Mouse (Mus musculus): ENCODE data around the gene 4922502D21Rik. TPM values are rescaled to one million over a fixed set of nuclear protein-coding genes. Genes with fewer than 3 reads are reported as not detected.
A peak's percentile ranks its signal among the peaks of the same experiment; 100 is the strongest.
"Not testable (repeated sequence)": the region's sequence is repeated elsewhere in the genome, so short reads cannot be mapped to it uniquely, and the experiment has no call there.

The 4922502D21Rik gene
- polyA plus RNA-seq, 1 experiment from 2014 or later: not detected

GRCm38 (mm10) chr6:129351091-129351490, 19.5 kb upstream of the 4922502D21Rik start:
- Histone ChIP-seq H3K9me3 (ENCODE audit: control insufficient read depth, low read length) (no peaks in the 10 kb centered on the region; the same call in 1 of the 2 replicates), H3K4me2 (ENCODE audit: low read length) (no peak overlapping the region), H3K27me3 (replicated peaks; ENCODE audit: control insufficient read depth, insufficient read depth, low read length) (no peaks in the 10 kb centered on the region), H3K27ac (ENCODE audit: low read length) (no peak overlapping the region), H3K36me3 (ENCODE audit: control insufficient read depth, insufficient read depth) (no peaks in the 10 kb centered on the region), H3K4me3 (replicated peaks; ENCODE audit: low read length) (no peak overlapping the region), H3K9ac (replicated peaks; ENCODE audit: low read depth, low read length) (no peak overlapping the region), H3K4me1 (replicated peaks; ENCODE audit: control insufficient read depth, insufficient read depth, low read length) (no peaks in the 10 kb centered on the region)
- no peak for ATAC-seq
- 93% methylated on average over 3 of the region's 3 CpGs for WGBS

DNA sequence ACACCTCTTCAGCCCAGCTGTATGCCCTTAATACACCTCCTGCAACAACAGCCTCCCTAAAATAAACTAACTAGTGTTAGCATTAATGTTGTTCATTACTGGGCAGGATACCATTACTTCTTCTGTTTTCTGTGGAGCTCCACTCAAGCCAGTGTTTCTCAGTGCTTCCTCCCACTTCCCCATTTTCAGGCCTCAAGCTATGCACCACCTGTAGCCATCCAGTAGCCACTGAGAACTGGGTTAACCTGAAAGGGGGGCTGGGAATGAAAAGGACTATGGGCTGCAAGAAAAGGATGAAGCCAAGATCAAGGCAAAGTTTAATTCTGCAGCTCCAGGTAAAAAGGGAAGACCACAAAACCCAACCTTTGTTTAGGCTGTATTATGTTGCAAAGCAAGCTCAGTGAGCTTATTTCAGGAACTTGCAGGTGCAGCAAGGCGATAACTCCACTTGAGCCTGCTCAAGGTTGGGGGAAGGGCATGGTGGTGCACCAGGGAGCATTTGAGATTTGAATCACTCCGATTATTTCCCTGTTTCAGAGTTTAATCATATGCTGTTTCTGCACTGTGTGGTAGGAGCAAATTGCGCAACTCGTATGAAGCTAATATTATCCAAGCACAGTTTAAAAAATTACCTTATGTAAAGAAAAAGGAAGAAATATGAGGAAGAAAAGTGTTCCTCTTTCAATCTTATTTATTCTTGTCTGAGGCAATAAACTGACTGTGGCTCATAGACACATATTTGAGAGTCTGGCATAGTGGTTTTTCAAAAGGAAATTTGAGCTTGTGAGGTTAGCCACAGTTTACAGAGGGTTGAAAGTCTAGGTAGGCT, 18.1 kb upstream of the 4922502D21Rik start:
- H3K9ac ChIP-seq (replicated peaks; ENCODE audit: low read depth, low read length): no peak overlapping the region
- H3K27me3 ChIP-seq (replicated peaks; ENCODE audit: control insufficient read depth, insufficient read depth, low read length): no peaks in the 10 kb centered on the region
- WGBS: 58% methylated on average over 4 of the region's 4 CpGs
- no peak overlapping the region for H3K27ac ChIP-seq (ENCODE audit: low read length)
- no peak for ATAC-seq
- H3K4me3 ChIP-seq (replicated peaks; ENCODE audit: low read length): no peak overlapping the region
- H3K9me3 ChIP-seq (ENCODE audit: control insufficient read depth, low read length): no peaks in the 10 kb centered on the region; the same call in 1 of the 2 replicates
- no peaks in the 10 kb centered on the region for H3K4me1 ChIP-seq (replicated peaks; ENCODE audit: control insufficient read depth, insufficient read depth, low read length)
- H3K36me3 ChIP-seq (ENCODE audit: control insufficient read depth, insufficient read depth): no peaks in the 10 kb centered on the region
- no peak overlapping the region for H3K4me2 ChIP-seq (ENCODE audit: low read length)

DNA sequence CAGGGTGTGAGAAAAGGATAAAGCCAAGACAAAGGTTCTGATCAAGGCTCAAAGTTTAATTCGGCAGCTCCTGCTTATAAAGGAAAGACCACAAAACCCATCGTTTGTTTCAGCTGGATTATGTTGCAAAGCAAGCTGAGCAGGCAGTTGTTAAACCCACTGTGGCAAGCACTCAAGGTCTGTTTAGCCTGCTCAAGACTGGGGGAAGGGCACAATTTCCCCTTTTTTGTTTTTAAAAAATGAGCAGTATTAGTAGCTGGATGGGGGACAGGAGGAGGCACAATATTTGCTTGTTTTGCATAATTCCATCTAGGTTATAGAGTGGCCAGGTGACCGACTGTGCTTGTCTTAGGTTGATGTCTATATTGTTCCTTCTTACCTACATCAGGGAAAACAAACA, 12.8 kb upstream of the 4922502D21Rik start:
- no peak overlapping the region for H3K9ac ChIP-seq (replicated peaks; ENCODE audit: low read depth, low read length)
- H3K4me3 ChIP-seq (replicated peaks; ENCODE audit: low read length): no peak overlapping the region
- H3K4me1 ChIP-seq (replicated peaks; ENCODE audit: control insufficient read depth, insufficient read depth, low read length): no peaks in the 10 kb centered on the region
- H3K36me3 ChIP-seq (ENCODE audit: control insufficient read depth, insufficient read depth): no peaks in the 10 kb centered on the region
- H3K27ac ChIP-seq (ENCODE audit: low read length): no peak overlapping the region
- WGBS: 72% methylated on average over 3 of the region's 3 CpGs
- H3K27me3 ChIP-seq (replicated peaks; ENCODE audit: control insufficient read depth, insufficient read depth, low read length): no peaks in the 10 kb centered on the region
- H3K4me2 ChIP-seq (ENCODE audit: low read length): no peak overlapping the region
- H3K9me3 ChIP-seq (ENCODE audit: control insufficient read depth, low read length): no peaks in the 10 kb centered on the region; the same call in 1 of the 2 replicates
- ATAC-seq: no peak

- H3K27me3 ChIP-seq (replicated peaks; ENCODE audit: control insufficient read depth, insufficient read depth, low read length); H3K27ac ChIP-seq (ENCODE audit: low read length); ATAC-seq; H3K4me2 ChIP-seq (ENCODE audit: low read length); H3K9me3 ChIP-seq (ENCODE audit: control insufficient read depth, low read length); H3K36me3 ChIP-seq (ENCODE audit: control insufficient read depth, insufficient read depth); H3K4me1 ChIP-seq (replicated peaks; ENCODE audit: control insufficient read depth, insufficient read depth, low read length); H3K9ac ChIP-seq (replicated peaks; ENCODE audit: low read depth, low read length); H3K4me3 ChIP-seq (replicated peaks; ENCODE audit: low read length): not testable (repeated sequence)
- WGBS: 76% methylated on average over 4 of the region's 4 CpGs
Observed at GRCm38 (mm10) chr6:129342391-129342790, 10.8 kb upstream of the 4922502D21Rik start, which contains the start of gene Clec12a. Clec12a (plus strand) TSS chr6:129342691.

DNA sequence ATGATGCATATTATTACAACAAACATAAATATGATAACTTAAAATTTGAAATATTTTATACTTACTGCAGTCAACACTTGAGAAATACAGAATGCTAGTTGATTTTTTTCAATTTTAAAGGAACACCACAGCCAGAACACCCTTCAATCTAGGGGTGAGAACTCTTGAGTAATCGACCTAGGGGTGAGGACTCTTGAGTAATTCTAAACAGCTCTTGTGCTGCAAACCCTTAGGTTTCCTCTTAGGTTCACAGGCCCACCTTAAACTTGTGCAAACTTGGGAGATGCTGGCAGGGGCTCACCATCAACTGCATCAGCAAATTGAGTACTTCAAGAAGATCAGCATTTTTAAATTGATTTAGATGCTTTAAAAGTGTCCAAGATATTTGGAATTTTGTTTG, 6.2 kb upstream of the 4922502D21Rik start:
- Histone ChIP-seq H3K27ac (ENCODE audit: low read length) (no peak overlapping the region), H3K9ac (replicated peaks; ENCODE audit: low read depth, low read length) (no peak overlapping the region), H3K4me1 (replicated peaks; ENCODE audit: control insufficient read depth, insufficient read depth, low read length) (no peaks in the 10 kb centered on the region), H3K9me3 (ENCODE audit: control insufficient read depth, low read length) (no peaks in the 10 kb centered on the region), H3K36me3 (ENCODE audit: control insufficient read depth, insufficient read depth) (no peaks in the 10 kb centered on the region), H3K4me3 (replicated peaks; ENCODE audit: low read length) (no peak overlapping the region), H3K4me2 (ENCODE audit: low read length) (no peak overlapping the region), H3K27me3 (replicated peaks; ENCODE audit: control insufficient read depth, insufficient read depth, low read length) (no peaks in the 10 kb centered on the region)
- ATAC-seq: no peak
- 84% methylated on average over 1 of the region's 1 CpGs for WGBS

DNA sequence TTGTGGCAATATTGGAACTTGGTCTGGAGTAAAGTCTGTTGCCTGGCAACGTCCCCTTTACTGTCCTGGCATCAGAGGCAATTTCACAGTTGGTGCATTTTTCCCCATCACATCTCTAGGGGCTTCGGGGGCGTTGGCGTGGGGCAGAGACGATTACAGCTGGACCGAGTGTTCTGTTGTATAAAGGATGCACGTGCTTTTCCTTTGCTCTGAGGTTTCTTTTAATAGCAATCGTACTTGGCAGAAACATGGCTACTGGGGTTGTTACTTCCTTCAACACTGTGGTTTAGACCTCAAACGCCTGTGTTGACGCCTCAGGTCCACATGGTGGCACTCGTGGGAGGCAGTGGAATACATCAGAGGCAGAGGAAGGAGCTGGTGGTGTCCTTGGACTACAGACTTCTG, 2.1 kb upstream of the 4922502D21Rik start:
- Histone ChIP-seq H3K27me3 (replicated peaks; ENCODE audit: control insufficient read depth, insufficient read depth, low read length) (no peaks in the 10 kb centered on the region), H3K27ac (ENCODE audit: low read length) (no peak overlapping the region), H3K4me2 (ENCODE audit: low read length) (peak overlapping the region; percentile 9; the same call in 1 of the 2 replicates), H3K4me3 (replicated peaks; ENCODE audit: low read length) (no peak overlapping the region), H3K36me3 (ENCODE audit: control insufficient read depth, insufficient read depth) (no peaks in the 10 kb centered on the region), H3K9ac (replicated peaks; ENCODE audit: low read depth, low read length) (no peak overlapping the region), H3K4me1 (replicated peaks; ENCODE audit: control insufficient read depth, insufficient read depth, low read length) (no peaks in the 10 kb centered on the region), H3K9me3 (ENCODE audit: control insufficient read depth, low read length) (no peaks in the 10 kb centered on the region)
- WGBS: 30% methylated on average over 11 of the region's 11 CpGs
- peak; percentile 91 for ATAC-seq

GRCm38 (mm10) chr6:129326568-129327150, 4.9 kb downstream of the 4922502D21Rik start:
- H3K4me1 ChIP-seq (replicated peaks; ENCODE audit: control insufficient read depth, insufficient read depth, low read length): 0 out of 2 replicates have a peak, but pooled peaks cover 2% of the 10 kb centered on the region
- no peak overlapping the region for H3K27ac ChIP-seq (ENCODE audit: low read length)
- 59% methylated on average over 13 of the region's 13 CpGs for WGBS
- no peaks in the 10 kb centered on the region for H3K36me3 ChIP-seq (ENCODE audit: control insufficient read depth, insufficient read depth)
- no peaks in the 10 kb centered on the region for H3K9me3 ChIP-seq (ENCODE audit: control insufficient read depth, low read length)
- no peak for ATAC-seq
- no peak overlapping the region for H3K9ac ChIP-seq (replicated peaks; ENCODE audit: low read depth, low read length)
- no peak overlapping the region for H3K4me2 ChIP-seq (ENCODE audit: low read length)
- H3K27me3 ChIP-seq (replicated peaks; ENCODE audit: control insufficient read depth, insufficient read depth, low read length): no peaks in the 10 kb centered on the region
- H3K4me3 ChIP-seq (replicated peaks; ENCODE audit: low read length): no peak overlapping the region

- H3K9me3 ChIP-seq (ENCODE audit: control insufficient read depth, low read length): no peaks in the 10 kb centered on the region
- H3K27me3 ChIP-seq (replicated peaks; ENCODE audit: control insufficient read depth, insufficient read depth, low read length): no peaks in the 10 kb centered on the region
- H3K4me2 ChIP-seq (ENCODE audit: low read length): no peak overlapping the region
- no peak overlapping the region for H3K9ac ChIP-seq (replicated peaks; ENCODE audit: low read depth, low read length)
- no peak overlapping the region for H3K4me3 ChIP-seq (replicated peaks; ENCODE audit: low read length)
- ATAC-seq: no peak
- 89% methylated on average over 1 of the region's 1 CpGs for WGBS
- no peaks in the 10 kb centered on the region for H3K36me3 ChIP-seq (ENCODE audit: control insufficient read depth, insufficient read depth)
- H3K27ac ChIP-seq (ENCODE audit: low read length): no peak overlapping the region
- 0 out of 2 replicates have a peak, but pooled peaks cover 2% of the 10 kb centered on the region for H3K4me1 ChIP-seq (replicated peaks; ENCODE audit: control insufficient read depth, insufficient read depth, low read length)
Observed at GRCm38 (mm10) chr6:129326016-129326415, 5.6 kb downstream of the 4922502D21Rik start.

GRCm38 (mm10) chr6:129319331-129319730, 12.3 kb downstream of the 4922502D21Rik start:
- no peak overlapping the region for H3K4me3 ChIP-seq (replicated peaks; ENCODE audit: low read length)
- no peak overlapping the region for H3K27ac ChIP-seq (ENCODE audit: low read length)
- no peaks in the 10 kb centered on the region for H3K9me3 ChIP-seq (ENCODE audit: control insufficient read depth, low read length)
- ATAC-seq: no peak
- H3K27me3 ChIP-seq (replicated peaks; ENCODE audit: control insufficient read depth, insufficient read depth, low read length): no peaks in the 10 kb centered on the region
- no peak overlapping the region for H3K4me2 ChIP-seq (ENCODE audit: low read length)
- H3K9ac ChIP-seq (replicated peaks; ENCODE audit: low read depth, low read length): no peak overlapping the region
- H3K4me1 ChIP-seq (replicated peaks; ENCODE audit: control insufficient read depth, insufficient read depth, low read length): no peaks in the 10 kb centered on the region
- WGBS: 81% methylated on average over 4 of the region's 4 CpGs
- H3K36me3 ChIP-seq (ENCODE audit: control insufficient read depth, insufficient read depth): no peaks in the 10 kb centered on the region
